Mouse (Mus musculus) midbrain, embryonic 16.5 days (tissue): Measurements from ENCODE around the gene Disp2. TPM values are rescaled to one million over a fixed set of nuclear protein-coding genes. Genes with fewer than 3 reads are reported as not detected.
A peak's percentile ranks its signal among the peaks of the same experiment; 100 is the strongest.

Experiments used
- ATAC-seq: fragments of 200-750 bp; cut with Nextera tagmentation; 2 replicates; pipeline ENCODE4 v1.8.0; 2017; ENCODE audit warnings: moderate TSS enrichment
- H3K27ac ChIP-seq: fragments of 300-500 bp; sonication (generic); 2 replicates; pipeline ENCODE4 v1.5.1; 2014; ENCODE audit warnings: mild to moderate bottlenecking, low read length, mixed read lengths
- H3K27me3 ChIP-seq: fragments of 300-500 bp; sonication (generic); 2 replicates; pipeline ENCODE4 v1.6.1; 2014; ENCODE audit warnings: low read depth, low read length, mixed read lengths; ENCODE audit not compliant: control insufficient read depth, insufficient read depth
- H3K36me3 ChIP-seq: fragments of 300-500 bp; sonication (generic); 2 replicates; pipeline ENCODE4 v1.6.1; 2014; ENCODE audit warnings: mild to moderate bottlenecking, low read length, moderate library complexity, mixed read lengths; ENCODE audit not compliant: control insufficient read depth, insufficient read depth
- H3K4me1 ChIP-seq: fragments of 300-500 bp; sonication (generic); 2 replicates; pipeline ENCODE4 v1.6.1; 2014; ENCODE audit warnings: mild to moderate bottlenecking, low read length, mixed read lengths; ENCODE audit not compliant: control insufficient read depth, insufficient read depth
- H3K4me2 ChIP-seq: fragments of 300-500 bp; sonication (generic); 2 replicates; pipeline ENCODE4 v1.6.1; 2014; ENCODE audit warnings: mild to moderate bottlenecking, low read length, mixed read lengths
- H3K4me3 ChIP-seq: fragments of 300-500 bp; sonication (generic); 2 replicates; pipeline ENCODE4 v1.5.1; 2014; ENCODE audit warnings: low read depth, mild to moderate bottlenecking, low read length, moderate library complexity, mixed read lengths
- H3K9ac ChIP-seq: fragments of 300-500 bp; sonication (generic); 2 replicates; pipeline ENCODE4 v1.6.1; 2014; ENCODE audit warnings: low read depth, low read length, mixed read lengths
- H3K9me3 ChIP-seq: fragments of 300-500 bp; sonication (generic); replicated peaks from 2 replicates; pipeline ENCODE4 v1.6.1; 2014; ENCODE audit warnings: mild to moderate bottlenecking, low read length, mixed read lengths; ENCODE audit not compliant: control insufficient read depth, poor library complexity, severe bottlenecking
- WGBS: fragments of 180-500 bp; shearing (Covaris S2); extraction: QIAGEN DNeasy Blood & Tissue Kit; methylation state at CpG from one replicate; pipeline ENCODE4 v1.1.7; 2014; 5-methylcytosine and 5-hydroxymethylcytosine counted together
- polyA plus RNA-seq: library from polyadenylated mRNA; unstranded; fragments of >200 nt; fragmentation: Nextera tagmentation; extraction: Ambion mirVana; gene quantifications from 2 replicates; pipeline ENCODE4 v1.2.1, GENCODE M21; 2015

Gene Disp2
- polyA plus RNA-seq, 1 experiment from 2014 or later: 77.0 TPM

DNA sequence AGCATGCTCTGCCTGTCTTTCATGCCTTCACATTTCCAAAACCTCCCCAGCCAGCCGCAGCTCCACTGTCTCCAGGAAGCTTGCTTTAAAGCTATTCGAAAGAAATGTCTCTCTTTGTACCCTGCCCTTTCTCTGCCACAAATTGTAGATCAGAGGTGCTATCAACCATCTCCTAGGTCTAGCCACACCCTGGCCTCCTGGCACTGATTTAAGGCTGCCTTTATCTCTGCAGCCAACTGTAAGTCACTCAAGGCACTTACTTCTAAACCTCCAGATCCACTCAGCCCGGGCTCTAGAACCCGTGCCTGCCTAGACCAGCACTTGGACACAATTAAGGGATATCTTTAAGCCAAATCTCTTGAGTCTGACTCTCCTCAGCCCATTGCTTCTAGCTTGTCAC, 1.1 kb upstream of the Disp2 start:
- H3K4me3 ChIP-seq: no peak overlapping the region
- 76% methylated on average over 4 of the region's 4 CpGs for WGBS
- H3K4me2 ChIP-seq: no peak overlapping the region
- peaks cover 13% of the 10 kb centered on the region for H3K4me1 ChIP-seq
- no peak overlapping the region for H3K9ac ChIP-seq
- H3K27ac ChIP-seq: no peak overlapping the region; the same call in 1 of the 2 replicates
- no peak for ATAC-seq
- no peaks in the 10 kb centered on the region for H3K36me3 ChIP-seq
- H3K27me3 ChIP-seq: no peaks in the 10 kb centered on the region
- no peaks in the 10 kb centered on the region for H3K9me3 ChIP-seq

DNA sequence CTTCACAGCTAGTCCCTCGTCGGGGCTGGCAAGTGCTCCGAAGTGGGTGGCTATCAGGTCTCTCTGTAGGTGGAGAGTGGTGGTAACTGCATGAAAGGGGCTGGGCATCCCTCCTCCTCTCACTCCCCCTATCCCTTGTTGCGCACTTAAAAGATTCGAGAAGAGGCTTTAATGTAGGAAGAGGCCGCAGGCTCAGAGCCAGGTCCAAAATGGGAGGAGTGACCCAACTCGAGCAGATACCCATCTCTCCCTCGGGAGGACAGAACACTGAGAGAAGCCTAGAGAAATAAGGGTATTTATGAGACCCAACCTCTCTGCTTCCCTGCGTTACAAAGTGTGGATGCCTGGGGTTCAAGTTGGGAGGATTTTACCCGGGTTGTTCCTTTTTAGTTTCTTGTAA, 454 bp upstream of the Disp2 start:
- no peaks in the 10 kb centered on the region for H3K36me3 ChIP-seq
- H3K27ac ChIP-seq: peak overlapping the region; percentile 93
- H3K27me3 ChIP-seq: no peaks in the 10 kb centered on the region
- WGBS: 5% methylated on average over 10 of the region's 10 CpGs
- peak; percentile 40 for ATAC-seq
- peak overlapping the region; percentile 68 for H3K4me2 ChIP-seq
- peaks cover 13% of the 10 kb centered on the region for H3K4me1 ChIP-seq
- peak overlapping the region; percentile 71 for H3K4me3 ChIP-seq
- peak overlapping the region; percentile 54 for H3K9ac ChIP-seq
- H3K9me3 ChIP-seq: no peaks in the 10 kb centered on the region

DNA sequence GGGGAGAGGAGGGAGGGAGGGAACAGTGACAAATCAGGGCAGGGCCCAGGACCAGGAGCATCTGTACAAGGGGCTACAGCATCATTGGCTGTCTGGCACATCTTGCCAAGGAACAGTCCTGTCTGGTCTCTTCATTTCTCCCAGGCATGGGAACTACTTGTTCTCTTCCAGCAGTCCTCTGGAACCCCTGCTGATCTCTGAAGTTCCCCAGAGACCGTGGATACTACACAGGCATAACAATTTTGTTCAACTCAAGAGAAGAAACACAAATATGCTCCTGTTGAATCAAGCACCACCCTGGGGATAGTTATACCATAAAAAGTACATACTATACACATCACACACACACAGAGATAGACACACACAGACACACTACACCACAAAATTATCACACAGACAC, 1.6 kb downstream of the Disp2 start:
- Histone ChIP-seq H3K27me3 (no peaks in the 10 kb centered on the region), H3K9me3 (no peaks in the 10 kb centered on the region), H3K9ac (peak overlapping the region; percentile 86; the same call in 1 of the 2 replicates), H3K4me2 (peak overlapping the region; percentile 68), H3K4me3 (peak overlapping the region; percentile 71; the same call in 1 of the 2 replicates), H3K4me1 (peaks cover 13% of the 10 kb centered on the region), H3K36me3 (peaks cover 3% of the 10 kb centered on the region; the same call in 1 of the 2 replicates), H3K27ac (no peak overlapping the region)
- WGBS: 36% methylated on average over 1 of the region's 1 CpGs
- ATAC-seq: no peak

DNA sequence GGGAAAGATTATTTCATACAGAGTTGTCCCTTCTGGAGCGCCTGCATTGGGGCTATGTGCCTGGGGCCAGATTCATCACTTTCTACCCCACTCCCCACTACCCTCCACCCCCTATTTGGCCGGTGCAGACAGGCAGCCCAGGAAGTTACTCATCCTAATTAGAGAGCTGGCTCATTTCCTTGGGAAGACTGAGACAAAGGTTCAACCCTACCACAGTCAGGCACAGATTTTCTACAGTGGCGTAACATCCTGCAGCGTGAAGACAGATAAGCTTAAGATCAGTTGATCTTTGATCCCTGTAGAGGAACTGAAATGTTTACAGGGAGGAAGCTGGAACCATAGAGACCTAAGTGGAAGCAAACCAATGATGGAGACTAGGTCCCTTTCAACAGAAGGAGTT, 2.8 kb downstream of the Disp2 start:
- Histone ChIP-seq H3K27ac (no peak overlapping the region), H3K9me3 (no peaks in the 10 kb centered on the region), H3K4me1 (peaks cover 13% of the 10 kb centered on the region), H3K9ac (no peak overlapping the region), H3K27me3 (no peaks in the 10 kb centered on the region), H3K36me3 (peaks cover 14% of the 10 kb centered on the region), H3K4me2 (no peak overlapping the region), H3K4me3 (no peak overlapping the region)
- 69% methylated on average over 4 of the region's 4 CpGs for WGBS
- no peak for ATAC-seq

DNA sequence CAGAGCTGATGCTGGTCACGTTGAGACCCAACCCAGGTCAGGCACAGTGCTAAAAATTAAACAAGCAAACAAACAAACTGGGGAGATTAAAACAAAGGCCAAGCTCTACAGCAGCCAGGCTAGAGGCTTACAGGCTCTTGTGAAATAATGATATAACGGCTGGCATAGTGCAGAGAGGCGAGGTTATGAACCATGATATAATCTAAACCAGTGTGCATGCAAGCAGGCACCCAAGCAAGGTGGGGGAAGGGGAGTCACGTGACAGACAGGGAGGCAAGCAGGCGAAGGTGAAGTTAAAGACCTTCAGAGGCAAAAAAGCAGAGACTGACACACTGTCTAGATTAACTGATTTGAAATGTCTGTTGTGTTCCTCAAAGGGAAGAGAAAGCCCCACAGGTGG, 3.6 kb downstream of the Disp2 start:
- no peak overlapping the region for H3K27ac ChIP-seq
- no peak overlapping the region for H3K4me2 ChIP-seq
- no peaks in the 10 kb centered on the region for H3K9me3 ChIP-seq
- no peak overlapping the region for H3K4me3 ChIP-seq
- no peak for ATAC-seq
- H3K27me3 ChIP-seq: no peaks in the 10 kb centered on the region
- no peak overlapping the region for H3K9ac ChIP-seq
- peaks cover 13% of the 10 kb centered on the region for H3K4me1 ChIP-seq
- 75% methylated on average over 5 of the region's 5 CpGs for WGBS
- peaks cover 22% of the 10 kb centered on the region for H3K36me3 ChIP-seq

DNA sequence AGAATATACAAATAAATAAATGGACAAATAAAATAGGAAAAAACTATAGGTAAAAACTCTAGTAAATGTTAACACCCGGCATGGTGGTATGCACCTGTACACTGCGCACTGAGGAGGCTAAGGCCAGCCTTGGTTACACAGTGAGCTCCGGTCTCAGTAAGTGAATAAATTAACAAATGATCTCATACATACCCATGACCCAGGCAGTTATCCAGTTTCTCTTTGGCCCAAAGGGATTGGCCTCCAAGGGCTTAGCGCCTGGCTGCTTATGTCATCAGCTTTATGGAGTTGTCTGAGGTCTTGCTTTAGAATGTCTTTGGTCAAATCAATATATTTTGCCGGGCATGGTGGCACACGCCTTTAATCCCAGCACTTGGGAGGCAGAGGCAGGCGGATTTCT, 4.1 kb downstream of the Disp2 start:
- no peak for ATAC-seq

DNA sequence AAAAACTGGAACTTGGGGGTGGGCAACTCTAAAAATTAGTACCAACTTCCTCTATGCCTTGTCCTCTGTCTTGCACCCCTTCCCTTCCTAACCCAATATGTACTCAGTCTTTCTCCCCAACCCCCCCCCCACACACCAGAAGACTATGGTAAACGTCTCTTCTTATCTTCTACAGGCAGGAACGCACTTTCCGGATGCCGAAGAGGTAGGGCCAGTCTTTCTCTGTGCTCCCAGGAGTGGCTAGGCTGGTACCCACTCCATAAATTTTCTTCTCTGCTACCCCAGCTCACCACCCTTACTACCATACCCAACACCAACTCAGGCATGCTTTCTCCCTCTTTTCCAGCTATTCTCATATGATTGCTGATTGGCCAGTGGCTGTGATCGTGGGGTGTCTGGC, 7.0 kb downstream of the Disp2 start:
- WGBS: 89% methylated on average over 5 of the region's 5 CpGs

More for the DNA sequence above, 4.1 kb downstream of the Disp2 start:
- Histone ChIP-seq H3K4me3 (no peak overlapping the region), H3K36me3 (peaks cover 23% of the 10 kb centered on the region), H3K27me3 (no peaks in the 10 kb centered on the region), H3K4me2 (no peak overlapping the region), H3K4me1 (peaks cover 13% of the 10 kb centered on the region), H3K9me3 (no peaks in the 10 kb centered on the region), H3K9ac (no peak overlapping the region), H3K27ac (no peak overlapping the region)
- WGBS: 87% methylated on average over 7 of the region's 7 CpGs

DNA sequence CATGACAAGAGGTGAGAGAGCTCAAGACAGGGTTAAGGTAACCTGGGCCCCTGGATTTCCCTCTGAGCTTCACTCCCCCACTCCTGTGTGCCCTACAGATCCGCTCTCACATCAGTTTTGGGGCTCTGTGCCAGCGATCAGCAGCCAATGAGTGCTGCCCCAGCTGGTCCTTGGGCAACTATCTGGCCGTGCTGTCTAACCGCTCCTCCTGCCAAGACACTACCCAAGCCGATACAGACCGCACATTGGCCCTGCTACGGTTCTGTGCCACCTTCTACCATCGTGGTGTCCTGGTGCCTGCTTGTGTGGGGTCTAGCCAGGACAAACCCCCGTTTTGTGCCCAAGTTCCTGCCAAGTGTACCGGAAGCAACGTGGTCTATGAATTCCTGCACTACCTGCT, 10.0 kb downstream of the Disp2 start:
- ATAC-seq: no peak; the same call in 1 of the 2 replicates
- H3K36me3 ChIP-seq: peaks cover 63% of the 10 kb centered on the region
- no peak overlapping the region for H3K9ac ChIP-seq
- no peak overlapping the region for H3K4me2 ChIP-seq
- H3K27ac ChIP-seq: no peak overlapping the region
- no peaks in the 10 kb centered on the region for H3K9me3 ChIP-seq
- WGBS: 86% methylated on average over 11 of the region's 11 CpGs
- no peaks in the 10 kb centered on the region for H3K4me1 ChIP-seq
- H3K27me3 ChIP-seq: no peaks in the 10 kb centered on the region
- no peak overlapping the region for H3K4me3 ChIP-seq

More for the DNA sequence above, 7.0 kb downstream of the Disp2 start:
- H3K9me3 ChIP-seq: no peaks in the 10 kb centered on the region
- H3K4me1 ChIP-seq: no peaks in the 10 kb centered on the region
- no peak for ATAC-seq
- H3K9ac ChIP-seq: no peak overlapping the region
- peaks cover 41% of the 10 kb centered on the region for H3K36me3 ChIP-seq
- no peak overlapping the region for H3K4me3 ChIP-seq
- H3K4me2 ChIP-seq: no peak overlapping the region
- H3K27me3 ChIP-seq: no peaks in the 10 kb centered on the region
- H3K27ac ChIP-seq: no peak overlapping the region

DNA sequence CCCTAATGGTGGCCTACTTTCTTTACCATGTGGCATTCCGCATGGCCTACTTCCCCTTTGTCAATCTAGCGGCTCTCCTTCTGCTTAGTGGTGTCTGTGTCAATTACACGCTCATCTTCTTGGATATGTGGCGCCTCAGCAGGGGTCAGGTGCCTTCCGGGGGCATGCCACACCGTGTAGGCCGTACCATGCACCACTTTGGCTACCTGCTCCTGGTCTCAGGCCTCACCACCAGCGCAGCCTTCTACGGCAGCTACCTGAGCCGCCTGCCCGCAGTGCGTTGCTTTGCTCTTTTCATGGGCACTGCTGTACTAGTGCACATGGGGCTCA, 10.7 kb downstream of the Disp2 start:
- no peaks in the 10 kb centered on the region for H3K27me3 ChIP-seq
- no peak overlapping the region for H3K4me2 ChIP-seq
- no peaks in the 10 kb centered on the region for H3K4me1 ChIP-seq
- no peaks in the 10 kb centered on the region for H3K9me3 ChIP-seq
- no peak overlapping the region for H3K4me3 ChIP-seq
- peak; percentile 27; the same call in 1 of the 2 replicates for ATAC-seq
- H3K9ac ChIP-seq: 0 out of 2 replicates have a peak overlapping the region, but pooled peaks have one; percentile 21
- H3K36me3 ChIP-seq: peaks cover 63% of the 10 kb centered on the region
- 51% methylated on average over 12 of the region's 12 CpGs for WGBS
- H3K27ac ChIP-seq: no peak overlapping the region
